Mouse (Mus musculus): ENCODE data around the gene S100a13.

S100a13 gene

GRCm38 (mm10) chr3:90508287-90508949, 5.8 kb upstream of the S100a13 start:
- DNase-seq: no peak

GRCm38 (mm10) chr3:90508950-90509746, 5.1 kb upstream of the S100a13 start, which contains the start of gene Chtop:
Chtop (minus strand) TSS chr3:90509498.
- peak; percentile 98 to 99 for DNase-seq

- no peak for DNase-seq
These were observed 4.5 kb upstream of the S100a13 start for GRCm38 (mm10) chr3:90509747-90510123.

GRCm38 (mm10) chr3:90512276-90512675, 2.0 kb upstream of the S100a13 start:
- no peak for DNase-seq

GRCm38 (mm10) chr3:90512948-90513642, 1.1 kb upstream of the S100a13 start:
- DNase-seq: no peak

- DNase-seq: peak; percentile 46 to 61
These were observed 456 bp downstream of the S100a13 start for GRCm38 (mm10) chr3:90514691-90515090.

- DNase-seq: no peak
These were observed 1.0 kb downstream of the S100a13 start for GRCm38 (mm10) chr3:90515242-90515641.

GRCm38 (mm10) chr3:90515789-90516188, 1.6 kb downstream of the S100a13 start:
- DNase-seq: no peak

- DNase-seq: no peak
These were observed 3.5 kb downstream of the S100a13 start for GRCm38 (mm10) chr3:90517711-90518110.

- DNase-seq: no peak
These were observed 11.2 kb downstream of the S100a13 start for GRCm38 (mm10) chr3:90525421-90525820.

- no peak for DNase-seq
These were observed 11.8 kb downstream of the S100a13 start for GRCm38 (mm10) chr3:90526076-90526475.

GRCm38 (mm10) chr3:90526580-90526979, 12.3 kb downstream of the S100a13 start, which contains the start of gene S100a14:
S100a14 (plus strand) TSS chr3:90526856.
- DNase-seq: no peak

GRCm38 (mm10) chr3:90527291-90527873, 13.1 kb downstream of the S100a13 start:
- DNase-seq: no peak

- DNase-seq: no peak
These were observed 17.5 kb downstream of the S100a13 start for GRCm38 (mm10) chr3:90531713-90532112.

- no peak for DNase-seq
These were observed 21.2 kb downstream of the S100a13 start for GRCm38 (mm10) chr3:90535446-90535845.

- no peak for DNase-seq
These were observed 23.1 kb downstream of the S100a13 start, which contains the start of gene S100a16 for GRCm38 (mm10) chr3:90537141-90537904. S100a16 (plus strand) TSS chr3:90537254.

- DNase-seq: no peak
These were observed 23.7 kb downstream of the S100a13 start for GRCm38 (mm10) chr3:90537905-90538296.

GRCm38 (mm10) chr3:90540904-90541303, 26.7 kb downstream of the S100a13 start:
- no peak for DNase-seq

GRCm38 (mm10) chr3:90549676-90550420, 35.6 kb downstream of the S100a13 start:
- no peak for DNase-seq

GRCm38 (mm10) chr3:90550421-90550790, 36.2 kb downstream of the S100a13 start:
- no peak for DNase-seq

- DNase-seq: no peak
These were observed 38.0 kb downstream of the S100a13 start for GRCm38 (mm10) chr3:90552231-90552630.

- DNase-seq: no peak
These were observed 41.7 kb downstream of the S100a13 start for GRCm38 (mm10) chr3:90555954-90556353.

All from spleen, adult 18-20 months (tissue).